Mouse (Mus musculus): ENCODE results near the gene 1700056E22Rik. TPM values are rescaled to one million over a fixed set of nuclear protein-coding genes. Genes with fewer than 3 reads are reported as not detected.

The 1700056E22Rik gene
- total RNA-seq, 2 experiments from 2014 or later, result 0.50 TPM; not detected in 1

- no peak for DNase-seq (ENCODE audit: low spot score in 2 of 2)
- intact Hi-C loops (cut with DNase I), result no loop called here
These were observed 18.2 kb upstream of the 1700056E22Rik start for GRCm38 (mm10) chr1:184052331-184052730.

- DNase-seq (ENCODE audit: low spot score in 2 of 2), result no peak
- intact Hi-C loops (cut with DNase I), result no loop called here
These were observed 17.7 kb upstream of the 1700056E22Rik start for GRCm38 (mm10) chr1:184051824-184052223.

GRCm38 (mm10) chr1:184051286-184051685 is 17.2 kb upstream of the 1700056E22Rik start:
- intact Hi-C loops (cut with DNase I), result no loop called here
- DNase-seq (ENCODE audit: low spot score in 2 of 2), result no peak

GRCm38 (mm10) chr1:184048675-184049418 is 14.7 kb upstream of the 1700056E22Rik start:
- DNase-seq (ENCODE audit: low spot score in 2 of 2), result no peak
- intact Hi-C loops (cut with DNase I), result no loop called here

- no peak for DNase-seq (ENCODE audit: low spot score in 2 of 2)
- intact Hi-C loops (cut with DNase I), result no loop called here
These were observed 13.7 kb upstream of the 1700056E22Rik start for GRCm38 (mm10) chr1:184047818-184048217.

- intact Hi-C loops (cut with DNase I), result no loop called here
- no peak for DNase-seq (ENCODE audit: low spot score in 2 of 2)
These were observed 12.1 kb upstream of the 1700056E22Rik start for GRCm38 (mm10) chr1:184046070-184046677.

- intact Hi-C loops (cut with DNase I), result no loop called here
- DNase-seq (ENCODE audit: low spot score in 2 of 2), result no peak
These were observed 9.3 kb upstream of the 1700056E22Rik start for GRCm38 (mm10) chr1:184043391-184043790.

GRCm38 (mm10) chr1:184042745-184043144 is 8.6 kb upstream of the 1700056E22Rik start:
- no peak for DNase-seq (ENCODE audit: low spot score in 2 of 2)
- intact Hi-C loops (cut with DNase I), result no loop called here

GRCm38 (mm10) chr1:184041778-184042573 is 7.9 kb upstream of the 1700056E22Rik start:
- intact Hi-C loops (cut with DNase I), result no loop called here
- DNase-seq (ENCODE audit: low spot score in 2 of 2), result no peak

- intact Hi-C loops (cut with DNase I), result no loop called here
These were observed 6.8 kb upstream of the 1700056E22Rik start for GRCm38 (mm10) chr1:184040906-184041305.

GRCm38 (mm10) chr1:184040181-184040580 is 6.1 kb upstream of the 1700056E22Rik start:
- intact Hi-C loops (cut with DNase I), result no loop called here

More at GRCm38 (mm10) chr1:184040906-184041305, 6.8 kb upstream of the 1700056E22Rik start:
- no peak for DNase-seq (ENCODE audit: low spot score in 2 of 2)

GRCm38 (mm10) chr1:184039301-184039700 is 5.2 kb upstream of the 1700056E22Rik start:
- DNase-seq (ENCODE audit: low spot score in 2 of 2), result no peak
- intact Hi-C loops (cut with DNase I), result loop anchor here (5.0 kb wide), 1 partner anchor 198 kb away; no protein-coding TSS in a partner anchor

More at GRCm38 (mm10) chr1:184040181-184040580, 6.1 kb upstream of the 1700056E22Rik start:
- DNase-seq (ENCODE audit: low spot score in 2 of 2), result no peak

- intact Hi-C loops (cut with DNase I), result loop anchor here (5.0 kb wide), 1 partner anchor 199 kb away; no protein-coding TSS in a partner anchor
- DNase-seq (ENCODE audit: low spot score in 2 of 2), result no peak
These were observed 3.7 kb upstream of the 1700056E22Rik start for GRCm38 (mm10) chr1:184037802-184038201.

- intact Hi-C loops (cut with DNase I), result loop anchor here (5.0 kb wide), 1 partner anchor 202 kb away; no protein-coding TSS in a partner anchor
- no peak for DNase-seq (ENCODE audit: low spot score in 2 of 2)
These were observed 1.3 kb upstream of the 1700056E22Rik start for GRCm38 (mm10) chr1:184035346-184035903.

- intact Hi-C loops (cut with DNase I), result loop anchor here (5.0 kb wide), 1 partner anchor 203 kb away; no protein-coding TSS in a partner anchor
- DNase-seq (ENCODE audit: low spot score in 2 of 2), result peak; percentile 28 to 37
These were observed 660 bp upstream of the 1700056E22Rik start for GRCm38 (mm10) chr1:184034741-184035181.

- DNase-seq (ENCODE audit: low spot score in 2 of 2), result peak; percentile 49 to 61
- intact Hi-C loops (cut with DNase I), result no loop called here
These were observed 601 bp downstream of the 1700056E22Rik start for GRCm38 (mm10) chr1:184033390-184034010.

GRCm38 (mm10) chr1:184032682-184033389 is 1.3 kb downstream of the 1700056E22Rik start:
- DNase-seq (ENCODE audit: low spot score in 2 of 2), result no peak
- intact Hi-C loops (cut with DNase I), result no loop called here

GRCm38 (mm10) chr1:184030070-184030802 is 3.9 kb downstream of the 1700056E22Rik start:
- intact Hi-C loops (cut with DNase I), result no loop called here

More at GRCm38 (mm10) chr1:184030070-184030802, 3.9 kb downstream of the 1700056E22Rik start:
- no peak for DNase-seq (ENCODE audit: low spot score in 2 of 2)
